Mouse (Mus musculus): Measurements from ENCODE around the gene Tmprss11a.

DNA sequence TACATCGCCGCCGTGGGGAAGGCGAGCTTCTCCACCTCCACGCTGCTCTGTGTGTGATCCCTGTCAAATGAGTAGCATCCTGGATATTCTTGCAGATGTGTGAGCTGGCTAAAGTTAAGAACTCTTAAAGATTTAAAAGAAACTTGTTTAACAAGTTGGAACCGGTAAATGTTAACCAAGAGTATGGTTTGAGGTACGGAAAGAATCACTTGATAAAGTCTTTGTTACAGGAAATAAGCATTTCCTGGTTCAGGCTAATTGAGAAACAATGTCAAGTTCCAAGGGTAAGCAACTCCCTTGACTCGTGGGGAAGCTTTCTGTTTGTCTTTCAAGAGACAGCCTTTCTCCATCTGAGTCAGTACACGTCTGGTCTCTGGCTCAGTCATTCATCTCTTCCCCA lies 49.7 kb upstream of the Tmprss11a start, which contains the start of gene Tmprss11g:
- TF ChIP-seq CTCF (IDR thresholded peaks at IDR 0.05; ENCODE audit: control insufficient read depth, insufficient read depth, low read length): no peak
- no peak for TF ChIP-seq POLR2A (IDR thresholded peaks at IDR 0.05; ENCODE audit: borderline replicate concordance, control insufficient read depth, low read depth, low read length)
